Mouse (Mus musculus) lung, embryonic 16.5 days (tissue): Measurements from ENCODE around the gene Man2b1. TPM values are rescaled to one million over a fixed set of nuclear protein-coding genes. Genes with fewer than 3 reads are reported as not detected.
A peak's percentile ranks its signal among the peaks of the same experiment; 100 is the strongest.

Experiments used
- ATAC-seq: fragments of 200-750 bp; cut with Nextera tagmentation; 2 replicates; pipeline ENCODE4 v1.8.0; 2017; ENCODE audit warnings: low read depth, mild to moderate bottlenecking, moderate library complexity
- H3K27ac ChIP-seq: fragments of 300-500 bp; sonication (generic); 2 replicates; pipeline ENCODE4 v1.5.1; 2014; ENCODE audit warnings: mild to moderate bottlenecking, control low read depth, low read length
- H3K27me3 ChIP-seq: fragments of 300-500 bp; sonication (generic); 2 replicates; pipeline ENCODE4 v1.6.1; 2014; ENCODE audit warnings: low read depth, low read length, mixed read lengths; ENCODE audit not compliant: control insufficient read depth, insufficient read depth
- H3K36me3 ChIP-seq: fragments of 300-500 bp; sonication (generic); 2 replicates; pipeline ENCODE4 v1.6.1; 2014; ENCODE audit warnings: low read length; ENCODE audit not compliant: control insufficient read depth, insufficient read depth
- H3K4me1 ChIP-seq: fragments of 300-500 bp; sonication (generic); replicated peaks from 2 replicates; pipeline ENCODE4 v1.6.1; 2014; ENCODE audit warnings: low read length, mixed read lengths; ENCODE audit not compliant: control insufficient read depth, insufficient read depth
- H3K4me2 ChIP-seq: fragments of 300-500 bp; sonication (generic); 2 replicates; pipeline ENCODE4 v1.6.1; 2014; ENCODE audit warnings: low read depth, low read length, control low read depth
- H3K4me3 ChIP-seq: fragments of 300-500 bp; sonication (generic); 2 replicates; pipeline ENCODE4 v1.5.1; 2014; ENCODE audit warnings: mild to moderate bottlenecking, low read length, control low read depth
- H3K9ac ChIP-seq: fragments of 300-500 bp; sonication (generic); 2 replicates; pipeline ENCODE4 v1.6.1; 2014; ENCODE audit warnings: low read length, control low read depth
- H3K9me3 ChIP-seq: fragments of 300-500 bp; sonication (generic); 2 replicates; pipeline ENCODE4 v1.6.1; 2016; ENCODE audit warnings: low read length; ENCODE audit not compliant: control insufficient read depth
- WGBS: fragments of 180-500 bp; shearing (Covaris S2); extraction: QIAGEN DNeasy Blood & Tissue Kit; methylation state at CpG from one replicate; pipeline ENCODE4 v1.1.7; 2014; 5-methylcytosine and 5-hydroxymethylcytosine counted together
- polyA plus RNA-seq: library from polyadenylated mRNA; unstranded; fragments of >200 nt; fragmentation: Nextera tagmentation; extraction: Ambion mirVana; gene quantifications from 2 replicates; pipeline ENCODE4 v1.2.1, GENCODE M21; 2015

Gene Man2b1
- polyA plus RNA-seq, 1 experiment from 2014 or later: 44.6 TPM

DNA sequence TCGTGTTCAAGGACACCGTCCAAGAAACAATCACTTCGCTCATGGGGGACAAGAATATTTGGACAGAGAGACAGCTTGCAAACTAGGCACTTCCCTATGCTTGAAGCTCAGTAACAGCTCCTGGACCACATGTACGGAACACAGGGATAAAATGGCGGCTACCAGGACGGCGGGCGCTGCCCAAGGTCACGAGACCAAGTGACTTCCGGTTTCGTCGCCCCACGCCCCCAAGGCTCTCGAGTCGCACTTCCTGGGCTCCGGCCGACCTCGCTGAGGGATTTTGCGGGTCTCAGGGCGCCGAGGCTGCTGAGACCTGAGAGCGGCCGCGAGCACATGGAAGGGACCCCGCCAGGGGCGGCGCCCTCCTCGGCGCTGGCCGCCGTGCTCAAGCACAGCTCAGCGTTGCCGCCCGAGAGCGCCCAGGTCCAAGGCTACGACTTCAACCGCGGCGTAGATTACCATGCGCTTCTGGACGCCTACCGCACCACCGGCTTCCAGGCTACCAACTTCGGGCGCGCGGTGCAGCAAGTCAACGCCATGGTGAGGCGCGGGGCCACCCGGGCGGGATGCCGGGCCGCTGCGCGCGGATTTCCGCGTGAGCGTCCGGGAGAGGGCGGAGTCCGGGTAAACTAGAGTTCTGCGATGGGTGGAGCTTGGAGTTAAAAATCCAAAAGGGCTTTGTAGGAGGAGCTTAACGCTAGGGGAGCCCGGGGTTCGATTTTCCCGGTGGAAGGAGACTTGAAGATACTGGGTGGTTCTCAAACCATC is 11.4 kb upstream of the Man2b1 start, which contains the start of gene Dhps:
Gene Dhps (plus strand): TSS at position 244 of the 768 bp plus-strand sequence.
- H3K4me1 ChIP-seq: peaks cover 12% of the 10 kb centered on the region
- H3K9me3 ChIP-seq: no peaks in the 10 kb centered on the region
- under 1% methylated on average over 68 of the region's 68 CpGs for WGBS
- peak; percentile 95 for ATAC-seq
- peaks cover 21% of the 10 kb centered on the region for H3K36me3 ChIP-seq
- H3K4me2 ChIP-seq: peak within 1 kb of the TSS; percentile 82
- H3K4me3 ChIP-seq: peak within 1 kb of the TSS; percentile 99
- no peaks in the 10 kb centered on the region for H3K27me3 ChIP-seq
- H3K27ac ChIP-seq: peak within 1 kb of the TSS; percentile 98
- H3K9ac ChIP-seq: peak within 1 kb of the TSS; percentile 95

DNA sequence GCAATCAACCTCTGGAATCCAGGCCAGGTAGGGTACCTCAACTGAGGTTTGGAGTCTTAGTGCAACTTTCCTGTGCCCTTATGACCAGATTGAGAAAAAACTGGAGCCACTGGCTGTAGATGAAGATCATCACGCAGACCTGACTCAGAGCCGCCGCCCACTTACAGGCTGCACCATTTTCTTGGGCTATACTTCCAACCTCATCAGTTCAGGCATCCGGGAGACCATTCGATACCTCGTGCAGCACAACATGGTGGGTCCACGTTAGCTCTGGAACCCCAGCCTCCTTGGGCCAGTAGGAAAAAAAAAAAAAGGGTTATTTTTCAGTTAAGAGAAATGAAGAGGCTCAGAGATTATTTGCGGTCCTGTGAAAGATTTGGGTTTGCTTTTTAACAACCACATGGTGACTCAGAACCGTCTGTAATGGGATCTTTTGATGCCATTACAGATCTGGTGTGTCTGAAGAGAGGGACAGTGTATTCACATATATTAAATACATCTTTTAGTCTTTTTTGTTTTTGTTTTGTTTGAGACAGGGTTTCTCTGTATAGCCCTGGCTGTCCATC is 10.6 kb upstream of the Man2b1 start:
- 37% methylated on average over 9 of the region's 9 CpGs for WGBS
- no peaks in the 10 kb centered on the region for H3K27me3 ChIP-seq
- H3K4me3 ChIP-seq: peak overlapping the region; percentile 99
- peak overlapping the region; percentile 82 for H3K4me2 ChIP-seq
- no peaks in the 10 kb centered on the region for H3K9me3 ChIP-seq
- peak overlapping the region; percentile 98 for H3K27ac ChIP-seq
- peaks cover 12% of the 10 kb centered on the region for H3K4me1 ChIP-seq
- H3K9ac ChIP-seq: peak overlapping the region; percentile 95
- peaks cover 22% of the 10 kb centered on the region for H3K36me3 ChIP-seq
- ATAC-seq: 0 out of 2 replicates have a peak, but pooled peaks have one; percentile 18

DNA sequence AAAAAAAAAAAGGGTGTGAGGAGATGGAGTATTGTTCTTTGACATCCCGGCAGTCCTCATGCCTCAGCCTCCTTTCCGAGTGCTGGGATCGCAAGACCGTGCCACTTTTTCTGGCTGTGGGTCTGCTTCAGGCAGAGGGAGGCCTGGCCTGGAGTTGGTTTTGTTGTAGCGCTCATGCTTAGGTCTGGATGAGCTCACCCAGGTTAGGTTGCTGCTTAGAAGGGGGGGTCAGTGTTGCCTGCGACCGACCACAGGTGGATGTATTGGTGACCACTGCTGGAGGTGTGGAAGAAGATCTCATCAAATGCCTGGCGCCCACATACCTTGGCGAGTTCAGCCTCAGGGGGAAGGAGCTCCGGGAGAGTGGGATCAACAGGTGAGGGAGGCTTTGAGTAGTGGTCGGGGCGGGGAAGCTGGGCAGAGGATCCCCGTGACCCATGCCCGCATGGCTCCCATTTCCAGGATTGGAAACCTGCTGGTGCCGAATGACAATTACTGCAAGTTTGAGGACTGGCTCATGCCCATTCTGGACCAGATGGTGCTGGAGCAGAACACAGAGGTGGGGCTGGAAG is 9.9 kb upstream of the Man2b1 start:
- Histone ChIP-seq H3K9ac (no peak overlapping the region), H3K4me1 (peaks cover 12% of the 10 kb centered on the region), H3K4me2 (no peak overlapping the region), H3K27ac (no peak overlapping the region), H3K27me3 (no peaks in the 10 kb centered on the region), H3K36me3 (peaks cover 22% of the 10 kb centered on the region), H3K4me3 (no peak overlapping the region), H3K9me3 (no peaks in the 10 kb centered on the region)
- ATAC-seq: no peak
- 81% methylated on average over 15 of the region's 15 CpGs for WGBS

DNA sequence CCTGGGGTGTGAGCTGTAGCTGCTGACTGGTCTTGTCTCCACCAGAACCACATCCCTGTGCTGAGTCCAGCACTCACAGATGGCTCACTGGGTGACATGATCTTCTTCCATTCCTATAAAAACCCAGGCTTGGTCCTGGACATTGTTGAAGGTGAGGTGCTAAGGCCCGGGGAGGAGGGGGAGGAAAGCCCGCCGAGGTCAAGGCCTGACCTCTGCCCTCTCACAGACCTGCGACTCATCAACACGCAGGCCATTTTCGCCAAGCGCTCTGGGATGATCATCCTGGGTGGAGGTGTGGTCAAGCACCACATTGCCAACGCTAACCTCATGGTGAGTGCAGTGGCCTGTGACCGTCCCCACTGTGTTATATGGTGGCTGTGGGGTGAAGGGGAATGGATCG is 8.9 kb upstream of the Man2b1 start:
- Histone ChIP-seq H3K4me1 (peaks cover 12% of the 10 kb centered on the region), H3K9ac (no peak overlapping the region), H3K4me2 (no peak overlapping the region), H3K36me3 (peaks cover 22% of the 10 kb centered on the region), H3K9me3 (no peaks in the 10 kb centered on the region), H3K27me3 (no peaks in the 10 kb centered on the region), H3K4me3 (no peak overlapping the region), H3K27ac (no peak overlapping the region)
- ATAC-seq: no peak
- WGBS: 78% methylated on average over 10 of the region's 10 CpGs

DNA sequence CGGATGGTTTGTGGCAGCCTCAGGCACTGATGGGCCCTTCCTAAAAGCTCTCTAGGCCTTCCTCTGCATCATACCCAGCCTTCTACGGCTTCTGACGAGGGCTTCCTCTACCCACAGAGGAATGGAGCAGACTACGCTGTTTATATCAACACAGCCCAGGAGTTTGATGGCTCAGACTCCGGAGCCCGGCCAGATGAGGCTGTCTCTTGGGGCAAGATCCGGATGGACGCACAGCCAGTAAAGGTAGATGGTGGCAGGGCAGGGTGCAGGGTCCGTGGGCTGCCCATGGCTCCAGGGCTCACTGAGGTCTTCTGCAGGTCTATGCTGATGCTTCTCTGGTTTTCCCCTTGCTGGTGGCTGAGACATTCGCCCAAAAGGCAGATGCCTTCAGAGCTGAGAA is 8.5 kb upstream of the Man2b1 start:
- peaks cover 15% of the 10 kb centered on the region for H3K4me1 ChIP-seq
- no peaks in the 10 kb centered on the region for H3K9me3 ChIP-seq
- WGBS: 94% methylated on average over 10 of the region's 10 CpGs
- no peaks in the 10 kb centered on the region for H3K27me3 ChIP-seq
- H3K27ac ChIP-seq: no peak overlapping the region
- no peak overlapping the region for H3K9ac ChIP-seq
- no peak overlapping the region for H3K4me2 ChIP-seq
- H3K36me3 ChIP-seq: peaks cover 22% of the 10 kb centered on the region
- no peak for ATAC-seq
- no peak overlapping the region for H3K4me3 ChIP-seq

DNA sequence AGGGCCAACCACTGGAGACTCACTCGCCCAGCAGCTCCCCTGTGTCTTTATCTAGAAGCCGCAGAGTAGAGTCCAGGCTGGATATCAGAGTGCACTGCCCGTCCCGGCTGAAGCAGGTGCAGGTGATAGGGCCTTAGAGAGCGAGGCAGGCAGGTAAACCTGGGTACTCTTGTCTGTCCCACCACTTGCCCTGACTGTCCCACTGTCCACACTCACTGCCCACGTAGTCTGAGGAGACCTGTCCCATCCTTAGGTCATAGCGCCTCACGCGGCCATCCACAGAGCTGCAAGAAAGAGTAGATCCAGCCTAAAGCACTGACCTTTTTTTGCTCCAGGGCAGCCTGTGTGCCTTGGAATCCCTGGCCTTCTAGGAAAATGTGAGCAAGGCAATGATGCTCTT is 7.1 kb upstream of the Man2b1 start:
- H3K27ac ChIP-seq: no peak overlapping the region
- peaks cover 22% of the 10 kb centered on the region for H3K36me3 ChIP-seq
- H3K9me3 ChIP-seq: no peaks in the 10 kb centered on the region
- ATAC-seq: no peak
- no peak overlapping the region for H3K9ac ChIP-seq
- no peaks in the 10 kb centered on the region for H3K27me3 ChIP-seq
- H3K4me3 ChIP-seq: no peak overlapping the region
- no peak overlapping the region for H3K4me2 ChIP-seq
- 60% methylated on average over 9 of the region's 9 CpGs for WGBS
- peaks cover 14% of the 10 kb centered on the region for H3K4me1 ChIP-seq

DNA sequence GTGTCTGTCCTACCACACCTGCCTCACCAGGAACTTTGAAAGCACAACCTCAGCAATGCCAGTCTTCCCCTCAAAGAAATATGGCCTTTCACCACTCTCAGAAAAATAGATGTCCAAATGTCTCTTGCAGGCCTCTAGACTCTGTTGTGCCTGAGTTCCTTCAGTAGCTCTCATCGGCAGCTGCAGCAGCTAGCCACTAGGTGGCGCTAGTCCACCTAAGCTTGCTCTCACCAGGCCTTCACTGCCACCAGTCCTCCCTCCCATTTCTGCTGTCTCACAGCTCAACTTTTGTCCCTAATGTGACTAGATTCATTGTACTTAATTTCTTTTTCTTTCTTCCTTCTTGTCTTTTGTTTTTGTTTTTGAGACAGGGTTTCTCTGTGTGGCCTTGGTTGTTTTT is 6.1 kb upstream of the Man2b1 start:
- Histone ChIP-seq H3K27me3 (no peaks in the 10 kb centered on the region), H3K9me3 (no peaks in the 10 kb centered on the region), H3K4me3 (no peak overlapping the region), H3K27ac (no peak overlapping the region), H3K9ac (no peak overlapping the region), H3K4me2 (no peak overlapping the region), H3K36me3 (peaks cover 22% of the 10 kb centered on the region), H3K4me1 (peaks cover 17% of the 10 kb centered on the region)
- ATAC-seq: peak; percentile 46; the same call in 1 of the 2 replicates
- WGBS: 2% methylated on average over 2 of the region's 2 CpGs

DNA sequence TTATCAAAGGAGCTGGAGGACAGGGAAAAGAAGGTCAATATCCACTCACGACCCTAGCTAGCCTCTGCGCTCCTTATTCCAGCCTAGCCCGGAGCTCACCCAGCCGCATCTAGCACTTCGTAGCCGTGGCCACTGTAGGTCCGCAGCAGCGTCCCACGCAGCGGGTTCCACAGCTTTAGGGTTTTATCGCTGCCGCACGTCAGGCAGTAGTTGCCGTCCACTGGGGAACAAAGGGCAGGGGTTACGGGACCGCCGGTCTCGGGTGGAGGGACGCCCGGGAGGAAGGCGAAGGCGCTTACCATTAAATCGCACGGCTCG is 2.9 kb upstream of the Man2b1 start:
- Histone ChIP-seq H3K27ac (peak overlapping the region; percentile 83), H3K4me1 (peaks cover 26% of the 10 kb centered on the region), H3K4me2 (peak overlapping the region; percentile 94), H3K9ac (peak overlapping the region; percentile 90), H3K27me3 (no peaks in the 10 kb centered on the region), H3K4me3 (peak overlapping the region; percentile 95), H3K36me3 (peaks cover 16% of the 10 kb centered on the region), H3K9me3 (no peaks in the 10 kb centered on the region)
- no peak for ATAC-seq
- WGBS: under 1% methylated on average over 25 of the region's 25 CpGs

DNA sequence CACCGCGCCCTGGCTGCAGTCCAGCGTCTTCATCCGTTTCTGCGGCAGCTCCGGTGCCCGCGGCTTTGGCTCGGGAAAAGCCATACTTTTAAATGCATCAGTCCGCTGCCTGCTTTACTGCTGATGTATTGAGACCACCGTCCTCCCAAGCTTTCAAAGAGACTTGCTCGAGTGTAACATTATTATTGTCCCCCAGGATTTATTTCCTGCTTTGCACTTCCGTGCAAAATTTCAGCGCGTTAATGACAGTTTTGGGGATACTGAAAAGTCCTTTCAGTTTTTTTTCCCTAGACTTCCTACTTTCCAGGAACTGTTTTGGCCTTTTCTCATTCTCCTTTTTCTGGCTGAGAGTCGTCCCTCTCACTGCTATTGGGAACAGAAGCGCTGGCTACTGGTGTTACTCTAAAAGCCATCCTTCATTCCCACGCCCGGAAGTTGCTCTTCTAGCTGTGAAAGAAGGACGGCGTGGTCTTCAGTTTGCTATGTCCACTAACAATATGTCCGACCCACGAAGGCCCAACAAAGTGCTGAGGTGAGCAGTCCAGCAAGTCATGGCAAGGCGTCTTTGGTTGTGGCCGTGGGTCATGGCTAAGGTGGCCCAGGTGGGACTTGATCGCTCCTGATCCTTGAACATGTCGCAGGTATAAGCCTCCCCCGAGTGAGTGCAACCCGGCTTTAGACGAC is 2.4 kb upstream of the Man2b1 start, which contains the start of gene Wdr83os:
Gene Wdr83os (plus strand): TSS at position 209 of the 684 bp plus-strand sequence.
- H3K9ac ChIP-seq: peak within 1 kb of the TSS; percentile 90
- H3K36me3 ChIP-seq: peaks cover 12% of the 10 kb centered on the region
- no peaks in the 10 kb centered on the region for H3K9me3 ChIP-seq
- peak within 1 kb of the TSS; percentile 95 for H3K4me3 ChIP-seq
- H3K4me2 ChIP-seq: peak within 1 kb of the TSS; percentile 94
- peaks cover 26% of the 10 kb centered on the region for H3K4me1 ChIP-seq
- peak within 1 kb of the TSS; percentile 83 for H3K27ac ChIP-seq
- under 1% methylated on average over 30 of the region's 30 CpGs for WGBS
- ATAC-seq: peak; percentile 16; the same call in 1 of the 2 replicates
- H3K27me3 ChIP-seq: no peaks in the 10 kb centered on the region
